Mouse (Mus musculus): ENCODE data around the gene Olfr702.

Olfr702 gene

DNA sequence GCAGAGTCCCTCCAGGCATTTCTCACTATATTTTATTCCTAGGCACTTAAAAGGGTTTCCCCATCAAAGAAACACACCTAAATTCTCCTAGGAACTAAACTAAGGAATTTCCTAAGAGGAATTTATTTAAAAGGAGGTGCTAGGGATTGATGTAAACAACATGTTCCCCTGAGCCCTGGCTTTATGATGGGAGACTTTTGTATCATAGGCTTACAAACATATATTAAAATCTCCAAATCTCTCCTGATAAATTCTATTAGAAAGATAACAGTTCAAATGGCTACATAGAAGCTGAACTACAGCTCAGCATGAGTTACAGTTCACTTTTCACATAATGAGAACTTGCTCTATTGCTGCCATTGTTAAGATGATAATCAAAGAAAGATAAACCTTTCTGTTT, at the start of gene Olfr702:
Gene Olfr702 (minus strand): TSS at position 101 of the 400 bp plus-strand sequence.
- no peak for DNase-seq (ENCODE audit: low spot score)

DNA sequence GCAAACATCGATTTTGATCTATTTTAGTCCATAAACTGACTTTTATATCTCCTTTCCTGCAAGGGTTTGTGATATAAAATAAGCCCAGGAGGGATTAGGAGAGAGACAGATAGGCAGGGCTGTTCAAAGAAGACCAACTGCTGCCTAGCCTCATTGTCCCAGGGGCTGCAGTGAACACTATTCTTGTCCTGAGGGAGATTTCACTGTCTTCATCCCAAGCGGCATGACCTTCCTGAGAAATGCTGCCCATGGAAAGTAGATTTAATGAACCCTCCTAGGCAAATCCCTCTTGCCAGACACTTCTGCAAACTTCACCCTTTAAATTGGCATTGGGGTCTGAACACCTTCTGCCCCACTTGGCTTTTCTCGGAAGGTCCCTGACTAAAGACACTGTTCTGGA, 43.1 kb upstream of the Olfr702 start, which contains the start of gene Olfr705:
Gene Olfr705 (minus strand): TSS at position 101 of the 400 bp plus-strand sequence.
- no peak for DNase-seq (ENCODE audit: low spot score)

DNA sequence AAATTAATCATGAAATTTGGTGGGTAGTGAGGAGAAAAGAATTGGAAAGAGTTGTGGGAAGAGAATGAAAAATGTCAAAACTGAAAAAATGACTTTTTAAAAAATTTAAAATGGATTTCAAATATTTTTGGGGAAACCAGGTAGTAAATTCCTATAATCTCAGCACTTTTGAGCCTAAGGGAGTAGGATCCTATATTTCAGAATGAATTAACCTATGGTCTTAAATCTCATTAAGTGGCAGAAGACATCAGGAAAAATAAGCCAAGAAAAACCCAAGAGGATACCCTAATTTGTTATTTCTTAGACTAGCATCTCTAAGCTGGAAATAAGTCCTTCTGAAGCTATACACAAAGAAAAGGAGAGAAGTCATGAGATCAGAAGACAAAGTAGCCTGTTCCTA, 29.2 kb upstream of the Olfr702 start, which contains the start of gene Olfr704:
Gene Olfr704 (plus strand): TSS at position 301 of the 400 bp plus-strand sequence.
- DNase-seq (ENCODE audit: low spot score), result no peak

DNA sequence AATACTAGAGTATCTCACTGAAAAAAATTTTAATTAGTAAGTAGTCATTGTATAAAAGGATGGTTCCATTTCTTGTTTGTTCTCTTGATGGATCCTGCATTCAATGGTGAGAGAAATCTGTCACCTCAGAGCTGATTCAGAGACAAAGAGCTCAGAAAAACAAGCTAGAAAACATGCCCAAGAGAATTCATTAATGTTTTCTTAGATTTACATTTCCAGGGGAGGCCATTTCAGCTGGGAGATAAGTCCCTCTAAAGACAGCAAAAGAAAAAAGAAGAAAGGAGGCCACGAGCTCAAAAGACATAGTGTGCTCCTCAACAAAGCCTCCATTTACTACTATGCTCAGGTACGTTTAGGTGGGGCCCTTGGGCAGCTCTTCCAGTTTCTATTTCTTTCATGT, 9.4 kb upstream of the Olfr702 start, which contains the start of gene Olfr703:
Gene Olfr703 (plus strand): TSS at position 301 of the 400 bp plus-strand sequence.
- DNase-seq (ENCODE audit: low spot score), result no peak

DNA sequence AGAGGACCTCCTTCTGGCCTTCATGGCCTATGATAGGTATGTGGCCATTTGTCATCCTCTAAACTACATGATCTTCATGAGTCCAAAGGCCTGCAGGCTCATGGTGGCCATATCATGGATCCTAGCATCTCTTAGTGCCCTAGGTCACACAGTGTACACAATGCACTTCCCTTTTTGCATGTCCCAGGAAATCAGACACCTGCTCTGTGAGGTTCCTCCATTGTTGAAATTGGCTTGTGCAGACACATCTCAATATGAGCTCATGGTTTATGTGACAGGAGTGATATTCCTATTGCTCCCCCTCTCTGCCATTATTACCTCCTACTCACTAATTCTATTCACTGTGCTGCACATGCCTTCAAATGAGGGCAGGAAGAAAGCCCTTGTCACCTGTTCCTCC, 15.3 kb downstream of the Olfr702 start:
- DNase-seq (ENCODE audit: low spot score), result no peak

DNA sequence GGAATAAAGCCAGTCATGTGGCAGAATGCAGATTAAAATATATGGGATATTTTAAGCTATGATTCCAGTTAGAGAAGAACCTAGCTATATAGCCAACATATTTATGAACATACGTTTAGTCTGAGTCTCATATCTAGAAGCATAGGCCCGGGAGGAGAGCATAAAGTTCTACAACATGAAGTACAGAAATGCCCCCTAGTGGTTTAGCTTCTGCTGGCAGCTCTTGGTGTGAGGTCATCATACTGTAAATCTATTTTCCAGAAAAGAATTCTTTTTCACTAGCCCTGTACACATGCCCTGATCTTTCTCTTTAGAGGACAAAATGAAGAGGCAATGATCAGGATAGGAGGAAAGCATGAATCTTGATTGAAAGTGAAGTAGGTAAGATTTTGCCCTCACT, 17.9 kb downstream of the Olfr702 start:
- no peak for DNase-seq (ENCODE audit: low spot score)

DNA sequence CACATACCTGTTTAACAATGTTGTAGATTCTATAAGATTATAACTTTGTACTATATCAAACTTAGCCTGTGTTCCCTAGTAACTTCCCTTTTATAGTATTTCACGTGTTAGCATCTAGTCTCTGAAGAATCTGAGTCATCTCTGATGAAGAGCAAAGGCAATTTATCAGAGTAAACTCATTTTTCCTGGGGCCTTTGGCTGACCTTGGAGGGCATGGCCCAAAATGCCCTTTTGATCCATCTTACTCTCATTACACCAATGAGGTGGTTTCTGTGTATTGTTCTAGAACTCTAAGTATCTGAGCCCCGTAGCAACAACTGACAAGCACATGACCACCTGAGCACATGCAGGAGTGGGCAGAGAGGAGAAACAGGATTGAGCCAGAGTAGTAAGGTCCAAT, 19.9 kb downstream of the Olfr702 start, which contains the start of gene Olfr701:
Gene Olfr701 (plus strand): TSS at position 301 of the 400 bp plus-strand sequence.
- no peak for DNase-seq (ENCODE audit: low spot score)

DNA sequence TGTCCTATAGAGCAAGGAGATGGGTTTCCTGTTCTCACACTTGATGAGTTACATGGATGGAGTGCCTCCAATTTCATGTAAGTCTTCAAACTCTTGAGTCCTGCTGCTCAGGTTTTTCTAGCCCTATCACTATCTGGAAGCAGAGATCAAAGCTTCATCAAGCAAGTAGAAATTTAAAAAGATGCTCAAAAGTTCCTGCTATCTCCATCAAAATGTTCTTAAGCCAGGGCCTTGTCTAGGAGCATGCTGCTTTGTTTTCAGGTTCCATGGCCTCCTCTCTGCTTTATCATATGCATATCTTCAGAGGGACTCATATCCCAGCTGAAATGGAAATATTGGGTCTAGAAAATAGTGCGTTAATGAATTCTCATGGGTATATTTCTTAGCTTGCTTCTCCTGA, 25.0 kb downstream of the Olfr702 start, which contains the start of gene Olfr700:
Gene Olfr700 (minus strand): TSS at position 101 of the 400 bp plus-strand sequence.
- DNase-seq (ENCODE audit: low spot score), result no peak

DNA sequence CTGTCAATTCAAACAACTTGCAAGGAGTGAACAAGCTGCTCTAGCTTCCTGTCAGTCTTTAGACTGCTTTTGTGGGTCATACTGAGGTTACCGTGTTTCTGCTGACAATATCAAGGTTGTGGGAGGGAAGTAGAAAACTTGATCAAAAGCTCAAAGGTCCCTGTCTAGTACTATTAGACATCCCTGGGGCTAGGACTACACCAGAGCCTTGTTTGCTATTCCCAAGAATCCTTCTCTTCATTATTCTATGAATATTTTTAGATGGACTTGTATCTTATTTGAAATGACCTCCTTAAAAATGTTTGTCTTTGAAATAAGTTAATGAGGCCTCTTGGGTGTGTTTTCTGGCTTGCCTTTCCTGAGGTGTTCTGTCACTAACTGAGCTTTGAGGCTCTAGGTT, 40.6 kb downstream of the Olfr702 start, which contains the start of gene Olfr699:
Gene Olfr699 (minus strand): TSS at position 101 of the 400 bp plus-strand sequence.
- no peak for DNase-seq (ENCODE audit: low spot score)

DNA sequence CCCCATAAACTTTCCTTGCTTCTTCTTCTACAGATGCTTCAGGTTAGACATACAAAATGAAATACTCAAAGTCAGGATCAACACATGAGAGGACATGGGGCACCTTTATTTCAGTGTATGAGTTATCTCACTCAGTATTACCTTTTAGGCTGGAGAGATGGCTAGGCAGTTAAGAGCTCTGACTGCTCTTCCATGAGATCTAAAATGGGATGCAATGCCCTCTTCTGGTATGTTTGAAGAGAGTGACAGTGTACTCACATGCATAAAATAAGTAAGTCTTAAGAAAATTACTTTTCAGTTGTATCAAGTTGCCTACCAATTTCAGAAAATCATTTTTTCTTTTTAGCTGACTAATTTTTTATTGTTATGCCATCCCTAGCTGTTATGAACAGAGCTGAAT, 45.4 kb downstream of the Olfr702 start:
- DNase-seq (ENCODE audit: low spot score), result no peak

Data from ovary, postnatal 14 days (tissue).